Mouse (Mus musculus): ENCODE data around the gene Rarb. TPM values are rescaled to one million over a fixed set of nuclear protein-coding genes. Genes with fewer than 3 reads are reported as not detected.

Rarb gene
- total RNA-seq, 2 experiments from 2014 or later = 13.2 to 16.2 TPM

GRCm38 (mm10) chr14:16589139-16589538 lies 229.8 kb downstream of the Rarb start:
- DNase-seq = no peak

GRCm38 (mm10) chr14:16578100-16578499 lies 240.9 kb downstream of the Rarb start:
- no peak for DNase-seq

- DNase-seq = no peak
These were observed 241.9 kb downstream of the Rarb start for GRCm38 (mm10) chr14:16577049-16577448.

GRCm38 (mm10) chr14:16574925-16575721 lies 243.8 kb downstream of the Rarb start:
- peak; percentile 90 to 92 for DNase-seq

GRCm38 (mm10) chr14:16573475-16574171 lies 245.3 kb downstream of the Rarb start:
- DNase-seq = peak in 1 of 2 experiments; percentile 30

- no peak for DNase-seq
These were observed 246.1 kb downstream of the Rarb start for GRCm38 (mm10) chr14:16572755-16573340.

- DNase-seq = no peak
These were observed 249.4 kb downstream of the Rarb start for GRCm38 (mm10) chr14:16569506-16570001.

- DNase-seq = no peak
These were observed 252.0 kb downstream of the Rarb start for GRCm38 (mm10) chr14:16566920-16567319.

GRCm38 (mm10) chr14:16563912-16564311 lies 255.0 kb downstream of the Rarb start:
- DNase-seq = no peak

- DNase-seq = no peak
These were observed 257.3 kb downstream of the Rarb start for GRCm38 (mm10) chr14:16561496-16562170.

- no peak for DNase-seq
These were observed 259.4 kb downstream of the Rarb start for GRCm38 (mm10) chr14:16559294-16560217.

GRCm38 (mm10) chr14:16558033-16558432 lies 260.9 kb downstream of the Rarb start:
- DNase-seq = no peak

- peak; percentile 65 to 78 for DNase-seq
These were observed 264.1 kb downstream of the Rarb start for GRCm38 (mm10) chr14:16554643-16555459.

- no peak for DNase-seq
These were observed 264.7 kb downstream of the Rarb start for GRCm38 (mm10) chr14:16554319-16554642.

GRCm38 (mm10) chr14:16552293-16552692 lies 266.7 kb downstream of the Rarb start:
- DNase-seq = no peak

GRCm38 (mm10) chr14:16551843-16552242 lies 267.1 kb downstream of the Rarb start:
- DNase-seq = no peak

- no peak for DNase-seq
These were observed 270.8 kb downstream of the Rarb start for GRCm38 (mm10) chr14:16548200-16548576.

GRCm38 (mm10) chr14:16547492-16548199 lies 271.3 kb downstream of the Rarb start:
- DNase-seq = peak in 1 of 2 experiments; percentile 47

- DNase-seq = peak in 1 of 2 experiments; percentile 47
These were observed 274.0 kb downstream of the Rarb start for GRCm38 (mm10) chr14:16544995-16545394.

- no peak for DNase-seq
These were observed 277.3 kb downstream of the Rarb start for GRCm38 (mm10) chr14:16541641-16542040.

Measured in heart, adult 18-20 months (tissue).